Mouse (Mus musculus): Measurements from ENCODE around the gene Inka2.

The Inka2 gene

DNA sequence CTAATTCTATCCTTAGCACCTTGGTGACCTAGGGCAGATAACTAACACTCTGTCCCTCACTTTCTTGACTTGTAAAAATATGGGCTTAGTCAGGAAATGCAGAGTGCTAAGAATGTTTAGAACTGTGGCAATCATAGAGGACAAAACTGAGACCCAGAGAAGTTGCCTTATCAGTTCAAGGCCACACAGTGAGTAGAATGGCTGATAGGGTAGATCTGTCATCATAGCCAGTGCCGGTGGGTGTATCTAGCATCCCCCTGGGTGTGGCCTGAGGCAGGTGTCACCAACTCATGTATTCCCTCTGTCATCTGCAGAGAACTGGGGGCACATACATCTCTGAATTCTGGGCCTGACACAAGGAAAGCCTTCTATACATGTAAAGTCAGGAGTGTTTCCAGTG, 6.1 kb upstream of the Inka2 start:
- peak; percentile 81 for DNase-seq

DNA sequence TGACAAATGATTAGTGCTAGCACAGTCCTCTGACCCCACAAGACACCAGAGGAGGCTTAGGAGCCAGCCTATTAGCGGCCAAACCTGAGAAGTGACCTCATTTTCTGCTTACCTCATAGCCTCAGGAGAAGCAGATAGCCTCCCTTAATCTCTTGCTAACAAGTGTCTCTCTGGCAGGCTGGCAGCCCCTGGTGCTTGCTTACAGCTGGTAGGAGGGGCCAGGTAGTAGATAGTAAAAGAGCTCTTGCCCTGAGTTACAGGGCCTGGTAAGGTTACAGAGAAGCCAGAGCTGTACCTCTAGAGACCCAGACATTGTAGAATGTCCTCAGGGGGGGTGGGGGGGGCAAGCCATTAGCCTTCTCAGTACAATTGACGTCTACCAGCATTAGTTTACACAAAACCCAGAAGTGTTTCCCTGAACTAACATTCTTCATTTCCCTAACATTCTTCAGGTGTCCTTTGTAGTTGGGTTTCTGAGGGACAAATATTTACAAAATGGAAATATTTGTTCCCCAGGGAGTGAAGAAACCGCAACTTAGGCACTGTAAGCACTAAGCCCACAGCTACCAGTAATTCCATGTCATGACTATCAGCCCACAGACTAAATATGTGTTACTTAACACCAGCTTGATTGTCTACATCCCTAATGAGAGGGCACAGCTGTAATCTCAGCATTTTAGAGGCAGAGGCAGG, 5.0 kb upstream of the Inka2 start:
- DNase-seq: peak; percentile 95

DNA sequence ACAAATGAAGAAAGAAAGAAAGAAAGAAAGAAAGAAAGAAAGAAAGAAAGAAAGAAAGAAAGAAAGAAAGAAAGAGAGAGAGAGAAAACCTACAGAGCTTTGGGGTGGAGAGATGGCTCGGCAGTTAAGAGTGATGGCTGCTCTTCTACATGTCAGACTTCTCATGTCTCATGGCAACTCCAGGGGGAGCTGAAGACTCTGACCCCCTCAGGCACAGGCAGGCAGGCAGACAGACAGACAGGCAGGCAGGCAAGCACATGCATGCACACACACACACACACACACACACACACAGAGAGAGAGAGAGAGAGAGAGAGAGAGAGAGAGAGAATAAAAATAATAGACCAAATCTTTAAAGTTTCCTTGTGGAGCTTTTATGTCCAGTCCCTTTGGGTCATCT, 3.6 kb upstream of the Inka2 start:
- DNase-seq: peak; percentile 86

DNA sequence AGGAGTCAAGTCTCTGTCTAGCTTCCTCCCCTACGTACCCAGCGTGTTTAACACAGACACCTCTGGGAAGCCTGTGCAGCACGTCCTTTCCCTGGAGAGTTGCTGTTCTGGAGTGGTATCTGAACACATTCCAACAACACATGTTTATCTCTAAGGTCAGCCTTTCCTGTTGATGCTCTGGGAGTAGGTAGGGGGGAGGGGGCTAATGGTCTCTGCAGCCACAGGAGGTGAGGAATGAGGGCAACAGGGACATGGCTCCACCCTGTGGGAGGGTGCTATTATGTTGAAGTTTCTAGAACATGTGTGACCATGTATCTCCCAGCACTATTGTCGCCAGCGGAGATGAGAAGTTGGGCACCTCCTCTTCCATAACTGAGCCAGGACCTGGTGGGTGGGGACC, 3.0 kb upstream of the Inka2 start:
- DNase-seq: peak; percentile 99

DNA sequence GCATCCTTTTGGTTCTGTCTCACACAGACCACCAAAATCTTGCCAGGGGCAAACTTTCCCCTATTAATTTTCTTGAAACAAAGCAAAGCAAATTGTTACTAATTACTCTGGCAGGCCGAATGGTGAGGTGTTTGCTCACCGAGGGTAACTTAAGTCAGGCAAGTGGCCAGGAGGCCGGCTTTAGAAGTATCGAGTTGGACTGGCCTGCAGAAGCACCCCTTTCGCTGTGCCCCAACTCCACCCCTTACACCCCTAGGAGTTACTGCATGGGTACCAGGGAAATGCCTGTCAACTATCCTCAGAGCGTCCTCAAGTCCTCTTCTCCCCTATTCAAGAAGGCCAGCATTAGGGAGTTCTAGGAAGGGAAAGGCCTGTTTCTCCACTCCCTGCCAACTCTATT, 828 bp upstream of the Inka2 start:
- DNase-seq: peak; percentile 82

DNA sequence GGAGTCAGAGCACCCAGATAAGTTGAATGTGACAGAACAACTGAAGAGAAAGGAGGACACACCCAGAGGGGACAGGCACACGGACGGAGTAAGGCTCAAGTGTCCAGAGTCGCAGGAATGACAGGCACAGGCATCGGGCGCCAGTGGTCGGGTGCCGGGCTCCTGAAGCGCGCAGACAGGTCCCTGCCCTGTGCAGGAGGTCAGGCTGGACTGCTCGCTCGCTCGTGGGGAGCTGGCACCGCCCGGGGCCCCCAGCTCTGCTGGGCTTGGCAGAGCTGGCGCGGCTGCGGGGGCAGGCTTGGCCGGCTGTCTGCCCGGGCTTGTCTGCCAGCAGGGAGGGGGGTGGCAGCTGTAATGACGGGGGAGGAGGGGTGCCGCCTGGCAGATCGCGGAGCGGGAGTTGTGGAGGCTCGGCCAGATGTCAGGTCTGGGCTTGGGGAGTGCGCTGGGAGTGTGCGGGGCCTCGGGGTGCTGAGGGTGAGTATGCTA, 706 bp downstream of the Inka2 start:
- peak; percentile 97 for DNase-seq

DNA sequence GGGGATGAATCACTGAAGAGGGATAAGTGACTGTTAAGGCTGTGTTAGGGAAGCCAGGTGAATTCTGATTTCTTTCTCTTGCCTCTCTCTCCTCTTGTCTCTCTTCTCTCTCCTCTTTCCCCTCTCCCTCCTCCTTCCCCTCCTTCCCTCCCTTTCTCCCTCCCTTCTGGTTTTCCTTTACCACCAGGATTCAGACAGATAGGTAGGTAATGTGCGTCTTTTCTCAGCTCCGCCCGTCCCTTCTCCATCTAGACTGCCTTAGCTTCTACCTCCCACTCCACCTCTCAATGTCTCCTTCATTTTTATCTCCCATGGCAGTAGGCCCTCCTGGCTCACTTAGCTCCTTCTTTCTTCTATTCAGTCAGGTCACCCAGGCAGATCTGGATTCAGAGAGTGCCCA, 1.2 kb downstream of the Inka2 start:
- DNase-seq: peak; percentile 86

DNA sequence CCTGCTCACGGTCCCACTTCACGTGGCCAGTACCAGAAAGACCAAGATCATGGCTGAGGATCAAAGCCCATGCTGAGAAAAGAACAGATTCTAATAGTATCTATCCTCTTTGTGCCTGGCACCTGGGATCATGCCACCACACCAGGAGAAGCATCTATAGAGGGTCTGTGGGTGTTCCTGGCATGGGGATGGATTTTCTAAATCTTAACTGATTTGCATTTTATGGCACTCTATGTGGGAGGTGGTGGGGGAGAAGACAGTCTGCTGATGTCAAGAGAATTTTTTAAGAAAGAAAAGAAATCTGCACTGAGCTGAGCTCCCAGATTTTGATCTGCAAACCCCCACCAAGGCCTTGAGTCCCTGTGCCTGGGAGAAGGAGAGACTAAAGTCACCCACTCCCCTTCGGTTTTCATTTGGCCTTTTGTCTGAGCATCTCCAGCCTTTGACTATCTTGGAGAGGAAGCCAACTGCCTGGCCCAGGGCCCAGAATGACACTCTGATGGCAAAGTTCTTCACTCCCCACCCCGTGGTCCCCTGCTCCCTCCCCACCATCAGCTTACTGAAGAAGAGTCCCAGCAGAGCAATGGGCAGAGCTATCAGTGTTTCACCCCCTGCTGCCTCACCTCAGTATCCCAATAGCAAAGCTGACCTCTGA, 2.1 kb downstream of the Inka2 start:
- DNase-seq: peak; percentile 96

DNA sequence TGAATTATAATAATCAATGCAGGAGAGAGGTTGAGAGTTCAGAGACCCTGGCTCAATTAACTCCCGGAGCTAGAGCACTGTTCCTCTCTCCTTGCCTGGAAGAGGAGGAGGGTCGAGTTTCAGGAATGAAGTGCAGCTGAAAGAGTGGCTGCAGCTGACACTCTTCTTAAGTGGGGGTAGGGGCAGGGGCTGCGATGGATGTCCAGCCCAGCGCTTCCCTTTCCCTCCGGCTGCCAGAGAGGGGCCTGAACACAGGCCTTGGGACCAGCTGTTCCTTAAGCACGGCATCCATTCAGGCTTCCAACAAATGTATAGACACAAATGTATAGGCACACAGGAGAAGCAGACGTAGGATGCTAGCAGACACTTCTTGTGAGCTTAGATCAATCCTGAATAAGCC, 3.2 kb downstream of the Inka2 start:
- DNase-seq: peak; percentile 85

DNA sequence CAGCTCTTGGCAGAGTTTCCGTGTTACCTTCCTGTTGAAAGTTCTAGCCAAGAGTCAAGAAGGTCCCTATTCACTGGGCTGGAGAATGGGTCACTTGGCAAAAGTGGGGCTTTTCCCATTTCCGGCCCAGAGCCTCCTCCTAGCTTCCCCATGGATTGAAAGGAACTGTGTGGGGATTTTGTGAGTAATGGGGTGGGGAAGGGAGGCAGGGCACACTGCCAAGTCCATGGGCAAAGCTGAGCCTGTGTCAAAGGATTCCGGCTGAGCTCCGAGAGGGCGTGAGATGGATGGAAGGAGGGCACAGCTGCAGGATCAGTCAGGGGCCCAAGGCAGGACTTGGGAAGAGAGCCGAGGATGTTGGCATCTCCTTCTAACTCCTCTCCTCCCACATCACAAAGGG, 5.8 kb downstream of the Inka2 start:
- DNase-seq: peak; percentile 95

DNA sequence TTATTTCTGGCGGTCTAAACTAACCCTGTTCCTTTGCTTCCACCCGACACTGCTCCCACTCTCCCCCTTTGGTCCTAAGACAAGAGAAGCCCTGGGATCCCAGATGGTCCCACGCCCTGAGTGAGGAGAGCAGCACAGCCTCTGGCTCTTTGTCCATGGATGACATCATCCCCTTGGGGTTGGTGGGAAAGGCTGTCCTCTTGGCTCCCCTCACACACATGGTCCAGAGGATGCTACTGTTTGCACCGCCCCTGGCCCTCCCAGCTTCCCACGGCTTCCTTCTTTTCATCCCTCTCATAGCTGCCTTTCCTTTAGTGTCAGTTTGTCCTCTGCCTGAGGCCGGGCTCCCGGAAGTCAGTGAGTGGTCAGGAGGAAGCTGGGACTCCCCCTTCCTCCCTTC, 7.3 kb downstream of the Inka2 start:
- DNase-seq: peak; percentile 99

DNA sequence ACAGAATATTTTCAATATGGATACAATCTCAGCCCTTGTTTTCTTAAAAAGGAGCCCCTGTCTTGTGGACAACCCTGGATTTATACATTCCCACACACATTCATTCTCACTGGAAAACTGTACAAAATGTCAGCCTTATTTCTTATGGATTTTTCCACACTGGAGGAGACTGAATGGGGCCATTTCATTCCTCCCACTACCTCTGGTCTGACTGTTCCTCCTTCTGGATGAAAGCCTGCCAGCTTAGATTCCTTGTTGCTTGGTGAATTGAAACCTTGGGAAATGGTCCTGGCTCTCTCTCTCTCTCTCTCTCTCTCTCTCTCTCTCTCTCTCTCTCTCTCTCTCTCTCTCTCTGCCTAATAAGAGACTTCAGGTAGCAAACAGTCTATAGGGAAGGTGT, 8.4 kb downstream of the Inka2 start:
- DNase-seq: no peak

DNA sequence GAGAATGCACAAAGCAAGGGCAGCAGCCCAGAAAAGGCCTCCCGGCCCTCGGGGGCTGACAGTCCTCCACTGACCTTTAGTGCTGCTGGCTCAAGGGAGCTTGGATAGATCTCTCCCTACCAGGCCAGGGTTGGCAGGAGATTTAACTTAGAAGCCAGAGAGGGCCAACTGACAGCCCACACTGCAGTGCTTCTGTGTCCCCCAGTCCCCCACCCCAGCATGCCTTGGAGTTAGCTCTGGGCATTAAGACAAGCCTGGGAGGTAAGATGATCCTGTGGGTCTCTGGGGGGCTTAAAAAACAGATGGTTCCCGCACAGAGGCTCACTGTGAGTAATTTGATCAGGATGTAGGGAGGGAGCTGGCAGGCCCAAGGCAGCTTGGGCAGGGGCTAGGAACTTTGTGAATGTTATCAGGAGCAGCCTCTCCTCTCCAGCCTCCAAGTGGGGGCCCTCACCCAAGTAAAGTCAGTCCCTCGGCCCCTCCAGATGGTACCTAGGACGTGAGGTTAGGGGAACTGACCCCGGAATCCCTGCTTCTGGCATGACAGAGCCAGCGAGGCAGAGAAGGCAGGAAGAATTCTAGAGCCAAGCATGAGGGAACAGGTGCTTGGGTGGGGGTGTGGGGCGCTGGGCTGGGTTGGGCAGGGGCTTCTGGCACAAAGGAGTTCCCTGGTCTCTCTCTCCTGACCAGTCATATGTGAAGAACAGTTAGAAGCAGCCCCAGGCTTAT, 9.9 kb downstream of the Inka2 start:
- peak; percentile 96 for DNase-seq

DNA sequence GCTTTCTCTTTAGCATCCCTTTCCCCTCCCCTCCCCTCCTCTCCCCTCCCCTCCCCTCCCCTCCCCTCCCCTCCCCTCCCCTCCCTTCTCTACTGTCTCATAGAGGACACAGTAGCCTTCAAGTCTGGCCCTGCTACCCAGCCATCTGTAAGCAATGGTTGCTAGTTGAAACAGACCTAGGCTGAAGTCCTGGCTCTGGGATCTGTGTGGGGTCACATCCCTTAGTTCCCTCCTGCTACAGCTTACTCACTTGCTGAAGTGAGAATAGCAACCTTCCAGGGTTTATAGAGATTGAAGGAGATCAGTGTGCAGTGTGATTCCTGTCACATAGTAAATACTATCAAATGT, 10.4 kb downstream of the Inka2 start:
- DNase-seq: peak; percentile 78

DNA sequence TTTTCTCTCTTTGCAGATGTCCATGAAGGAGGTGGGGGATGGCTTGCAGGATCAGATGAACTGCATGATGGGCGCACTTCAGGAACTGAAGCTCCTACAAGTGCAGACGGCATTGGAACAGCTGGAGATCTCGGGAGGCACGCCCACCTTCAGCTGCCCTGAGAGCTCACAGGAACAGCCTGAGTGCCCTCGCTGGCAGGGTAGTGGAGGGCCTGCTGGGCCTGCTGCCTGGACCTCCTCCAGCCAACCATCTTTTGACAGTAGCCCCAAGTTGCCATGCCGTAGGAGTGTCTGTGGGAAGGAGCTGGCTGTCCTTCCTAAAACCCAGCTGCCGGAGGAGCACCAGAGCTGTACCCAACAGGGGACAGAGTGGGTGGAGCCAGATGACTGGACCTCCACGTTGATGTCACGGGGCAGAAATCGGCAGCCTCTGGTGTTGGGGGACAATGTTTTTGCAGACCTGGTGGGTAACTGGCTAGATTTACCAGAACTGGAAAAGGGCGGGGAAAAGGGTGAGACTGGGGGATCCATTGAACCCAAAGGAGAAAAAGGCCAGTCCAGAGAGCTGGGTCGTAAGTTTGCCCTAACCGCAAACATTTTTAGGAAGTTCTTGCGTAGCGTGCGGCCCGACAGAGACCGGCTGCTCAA, 12.1 kb downstream of the Inka2 start:
- peak; percentile 94 for DNase-seq

DNA sequence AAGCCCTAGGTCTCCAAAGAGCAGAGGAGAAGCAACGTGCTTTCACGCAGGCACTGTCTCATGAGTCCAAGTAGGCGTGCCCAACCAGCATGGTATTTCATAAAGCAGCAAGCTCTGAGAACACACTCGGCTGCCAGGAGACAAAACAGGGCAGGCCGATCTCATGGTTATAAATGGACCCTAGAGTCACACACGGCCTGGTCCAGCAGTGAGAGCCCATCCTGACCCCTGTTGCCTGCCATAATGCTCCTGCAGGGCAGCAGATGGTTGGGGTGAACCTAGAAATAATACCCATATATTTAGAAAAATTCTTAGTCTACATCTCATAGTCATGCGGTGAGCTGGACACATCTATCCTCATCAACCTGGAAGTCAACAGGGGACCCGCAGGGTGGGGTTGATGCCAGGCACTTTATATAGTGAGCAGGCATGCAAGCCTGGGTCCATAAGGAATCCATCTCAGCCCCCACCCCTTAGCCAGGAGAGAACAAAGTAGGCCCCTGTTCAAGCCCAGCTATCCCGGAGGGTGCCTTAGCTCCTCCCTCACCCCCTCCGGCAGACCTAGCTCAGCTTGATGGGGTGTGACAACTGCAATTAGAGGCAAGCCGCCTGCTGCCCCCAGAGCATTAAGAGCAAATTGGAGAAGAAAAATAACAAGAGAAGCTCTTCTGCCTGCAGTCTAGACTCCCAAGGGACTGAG, 13.6 kb downstream of the Inka2 start:
- peak; percentile 96 for DNase-seq

DNA sequence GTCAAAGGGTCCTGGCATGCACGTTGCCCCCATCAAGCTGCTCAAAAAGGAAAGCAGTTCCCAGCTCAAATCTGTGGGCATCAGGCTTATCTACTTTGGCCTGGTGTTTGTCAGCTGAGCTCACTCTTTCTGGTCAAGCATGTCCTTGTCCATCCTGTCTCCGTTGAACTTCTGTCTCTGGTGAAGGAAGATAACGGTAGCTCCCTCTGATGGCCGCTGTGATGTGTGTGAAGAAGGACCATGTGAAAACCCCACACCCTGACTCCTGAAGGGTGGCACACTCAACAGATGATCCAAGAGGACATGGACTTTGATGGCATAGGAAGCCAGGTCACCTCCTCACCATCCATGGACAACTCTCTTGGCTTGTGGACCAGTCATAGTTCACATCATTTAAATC, 14.3 kb downstream of the Inka2 start:
- DNase-seq: peak; percentile 77

DNA sequence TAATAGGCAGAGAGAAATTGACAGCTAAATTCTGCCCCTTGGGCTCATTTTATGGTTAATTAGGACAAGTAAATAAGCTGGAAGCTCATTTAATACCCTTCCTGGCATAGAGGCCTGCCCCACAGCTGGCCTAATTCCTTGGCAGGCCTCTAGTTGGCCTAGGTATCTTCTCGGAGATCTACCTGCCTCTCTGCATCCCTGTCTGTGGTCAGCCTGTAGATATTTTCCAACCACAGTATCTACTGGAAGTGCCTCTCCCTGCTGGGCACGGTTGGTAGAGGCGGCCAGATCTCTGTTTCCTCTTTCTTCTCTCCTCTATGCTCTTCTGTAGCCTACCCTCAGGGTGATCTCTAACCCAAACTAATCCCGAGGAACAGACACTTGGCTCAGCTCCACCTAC, 15.6 kb downstream of the Inka2 start:
- peak; percentile 70 for DNase-seq

DNA sequence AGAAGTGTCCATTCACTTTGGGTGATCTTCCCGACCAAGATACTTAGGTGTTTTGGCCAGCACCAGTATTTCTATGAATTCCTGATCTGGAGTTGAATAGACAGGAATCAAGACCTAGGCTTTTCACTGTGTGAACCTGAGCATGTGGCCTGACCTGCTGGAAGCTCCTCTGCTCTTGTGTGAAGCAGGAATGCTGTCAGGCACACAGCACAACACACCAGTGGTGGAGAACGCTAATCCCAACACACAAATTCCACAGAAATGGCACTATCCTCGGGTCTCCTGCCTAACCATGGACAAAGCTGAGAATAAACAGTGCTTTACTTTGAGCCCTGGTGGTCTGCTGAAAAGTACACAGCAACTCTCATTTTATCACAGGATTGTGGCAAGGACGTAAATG, 16.1 kb downstream of the Inka2 start:
- DNase-seq: peak; percentile 70

DNA sequence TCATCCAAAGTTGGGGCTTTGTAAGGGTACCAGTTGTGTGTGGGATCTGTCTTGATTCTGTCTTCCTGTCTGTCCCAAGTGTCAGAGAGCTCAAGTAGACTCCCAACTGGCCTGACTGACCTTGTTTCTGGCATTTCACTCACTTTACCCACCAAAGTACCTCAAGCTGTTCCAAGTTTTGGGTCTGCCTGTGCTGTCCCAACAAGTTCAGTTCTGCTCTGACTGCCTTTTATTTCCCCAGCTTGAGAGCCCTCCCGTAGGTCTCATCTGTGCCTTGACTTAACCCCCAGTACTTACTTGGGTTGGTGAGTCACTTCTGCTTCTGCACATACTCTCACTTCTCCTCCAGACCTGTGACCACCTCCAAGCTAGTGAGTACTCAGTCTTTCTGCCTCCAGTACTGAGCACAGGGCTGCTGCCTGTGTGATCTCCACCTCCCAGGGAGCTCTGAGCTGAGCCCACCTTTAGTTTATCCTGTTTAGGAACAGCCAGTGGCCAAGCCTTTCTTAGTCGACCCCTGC, 17.3 kb downstream of the Inka2 start:
- peak; percentile 88 for DNase-seq

DNA sequence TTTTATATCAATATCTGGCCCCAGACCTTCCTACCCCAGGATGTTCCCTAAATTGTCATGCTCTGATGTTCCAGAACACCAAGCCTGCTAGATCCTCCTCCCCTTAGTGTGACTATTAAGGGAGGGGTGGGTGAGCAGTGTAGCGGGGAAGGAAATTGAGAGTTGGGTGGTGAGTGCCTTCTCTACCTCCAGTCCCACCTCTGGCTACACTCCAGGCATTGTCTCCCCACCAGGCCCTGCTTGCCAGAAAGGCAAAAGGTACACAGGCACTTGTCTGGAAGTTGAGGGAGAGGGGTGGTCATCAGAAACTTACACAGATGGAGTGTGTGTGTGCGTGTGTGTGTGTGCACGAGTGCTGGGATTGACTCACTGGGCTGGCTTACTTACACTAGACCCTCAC, 18.1 kb downstream of the Inka2 start:
- DNase-seq: peak; percentile 96

DNA sequence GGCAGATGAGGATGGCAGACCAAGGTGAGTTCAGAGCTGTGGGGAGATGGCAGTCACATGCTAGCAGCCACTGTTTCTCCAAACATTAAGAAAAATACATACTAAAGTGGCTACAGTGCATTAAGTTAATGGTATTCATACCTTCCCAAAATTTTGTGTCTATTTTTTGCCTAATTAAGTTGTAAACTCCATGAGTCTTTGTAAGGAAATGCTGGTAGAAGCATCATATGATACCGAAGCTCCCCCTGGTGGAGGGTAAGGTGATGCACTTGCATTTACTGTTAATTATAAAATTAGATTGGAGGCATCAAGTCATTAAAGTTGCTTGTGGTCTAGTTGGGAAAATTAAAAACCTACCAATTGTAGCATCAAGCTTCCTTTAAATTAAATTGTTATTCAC, 21.6 kb downstream of the Inka2 start:
- DNase-seq: no peak

DNA sequence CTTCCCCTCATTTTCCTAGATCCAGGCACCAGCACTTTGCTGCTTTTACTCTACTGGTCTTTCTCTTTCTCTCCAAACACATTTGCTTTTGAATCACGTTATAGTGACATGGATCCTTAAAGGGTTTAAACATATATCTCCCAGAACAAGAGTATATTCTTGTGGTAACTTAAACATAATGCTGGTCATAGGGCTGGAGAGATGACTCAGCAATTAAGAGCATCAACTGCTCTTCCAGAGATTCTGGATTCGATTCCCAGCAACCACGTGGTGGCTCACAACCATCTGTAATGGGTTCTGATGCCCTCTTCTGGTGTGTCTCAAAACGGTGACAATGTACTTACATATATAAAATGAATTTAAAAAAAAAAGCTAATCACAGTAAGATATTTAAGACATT, 28.0 kb downstream of the Inka2 start:
- no peak for DNase-seq
